Mouse (Mus musculus) right cerebral cortex, postnatal 14 days (tissue): ENCODE results near the gene Fam53b.

Experiments used
- DNase-seq: peaks from one replicate; pipeline ENCODE4 v3.0.0; 2022

Gene Fam53b

GRCm38 (mm10) chr7:132787022-132787421 lies 26.7 kb downstream of the Fam53b start:
- DNase-seq: no peak

- DNase-seq: no peak
Measured at GRCm38 (mm10) chr7:132786522-132786921, 27.2 kb downstream of the Fam53b start.

- DNase-seq: no peak
Measured at GRCm38 (mm10) chr7:132786011-132786410, 27.7 kb downstream of the Fam53b start.

GRCm38 (mm10) chr7:132784101-132784500 lies 29.6 kb downstream of the Fam53b start:
- no peak for DNase-seq

GRCm38 (mm10) chr7:132781850-132782249 lies 31.8 kb downstream of the Fam53b start:
- DNase-seq: no peak

- DNase-seq: no peak
Measured at GRCm38 (mm10) chr7:132781130-132781814, 32.4 kb downstream of the Fam53b start.

- DNase-seq: no peak
Measured at GRCm38 (mm10) chr7:132780611-132781010, 33.1 kb downstream of the Fam53b start.

GRCm38 (mm10) chr7:132778630-132779029 lies 35.1 kb downstream of the Fam53b start:
- DNase-seq: no peak

GRCm38 (mm10) chr7:132777728-132778453 lies 35.8 kb downstream of the Fam53b start:
- DNase-seq: no peak

- DNase-seq: no peak
Measured at GRCm38 (mm10) chr7:132777117-132777516, 36.6 kb downstream of the Fam53b start.

GRCm38 (mm10) chr7:132776338-132777111 lies 37.2 kb downstream of the Fam53b start:
- DNase-seq: no peak

GRCm38 (mm10) chr7:132775922-132776321 lies 37.8 kb downstream of the Fam53b start:
- DNase-seq: no peak

GRCm38 (mm10) chr7:132775333-132775732 lies 38.4 kb downstream of the Fam53b start:
- no peak for DNase-seq

GRCm38 (mm10) chr7:132773011-132773705 lies 40.5 kb downstream of the Fam53b start:
- no peak for DNase-seq

- DNase-seq: no peak
Measured at GRCm38 (mm10) chr7:132772440-132772839, 41.2 kb downstream of the Fam53b start.

GRCm38 (mm10) chr7:132768498-132769344 lies 45.0 kb downstream of the Fam53b start:
- DNase-seq: no peak

GRCm38 (mm10) chr7:132767999-132768370 lies 45.7 kb downstream of the Fam53b start:
- no peak for DNase-seq

- DNase-seq: no peak
Measured at GRCm38 (mm10) chr7:132767233-132767998, 46.3 kb downstream of the Fam53b start.

GRCm38 (mm10) chr7:132766235-132766871 lies 47.3 kb downstream of the Fam53b start:
- DNase-seq: no peak

GRCm38 (mm10) chr7:132765629-132766186 lies 48.0 kb downstream of the Fam53b start:
- DNase-seq: no peak
